Mouse (Mus musculus) kidney, postnatal 0 days (tissue): ENCODE measurements around the gene Dcaf15. TPM values are rescaled to one million over a fixed set of nuclear protein-coding genes. Genes with fewer than 3 reads are reported as not detected.

Source experiments
- ATAC-seq: fragments of 200-750 bp; cut with Nextera tagmentation; replicated peaks from 2 replicates; pipeline ENCODE4 v1.8.0; 2017; ENCODE audit warnings: low read depth, moderate number of reproducible peaks, moderate TSS enrichment, moderate library complexity; ENCODE audit not compliant: low FRiP score
- DNase-seq: peaks from one replicate; pipeline ENCODE4 v3.0.0-alpha.2; 2016; ENCODE audit warnings: low spot score
- H3K27ac ChIP-seq: fragments of 300-500 bp; sonication (generic); 2 replicates; pipeline ENCODE4 v1.5.1; 2014; ENCODE audit warnings: mild to moderate bottlenecking
- H3K27me3 ChIP-seq: fragments of 300-500 bp; sonication (generic); 2 replicates; pipeline ENCODE4 v1.6.1; 2014; ENCODE audit warnings: low read length, mixed read lengths; ENCODE audit not compliant: insufficient read depth
- H3K36me3 ChIP-seq: fragments of 300-500 bp; sonication (generic); 2 replicates; pipeline ENCODE4 v1.6.1; 2014; ENCODE audit warnings: low read length, mixed read lengths; ENCODE audit not compliant: insufficient read depth
- H3K4me1 ChIP-seq: fragments of 300-500 bp; sonication (generic); replicated peaks from 2 replicates; pipeline ENCODE4 v1.6.1; 2014; ENCODE audit warnings: antibody characterized with exemption, low read length, mixed read lengths; ENCODE audit not compliant: insufficient read depth
- H3K4me2 ChIP-seq: fragments of 300-500 bp; sonication (generic); 2 replicates; pipeline ENCODE4 v1.6.1; 2014; ENCODE audit warnings: mild to moderate bottlenecking, low read length, moderate library complexity, mixed read lengths
- H3K4me3 ChIP-seq: fragments of 300-500 bp; sonication (generic); replicated peaks from 2 replicates; pipeline ENCODE4 v1.5.1; 2014; ENCODE audit warnings: low read depth, low read length
- H3K9ac ChIP-seq: fragments of 300-500 bp; sonication (generic); 2 replicates; pipeline ENCODE4 v1.6.1; 2014; ENCODE audit warnings: low read depth, low read length
- H3K9me3 ChIP-seq: fragments of 300-500 bp; sonication (generic); replicated peaks from 2 replicates; pipeline ENCODE4 v1.6.1; 2016; ENCODE audit warnings: low read length, inconsistent platforms, mixed read lengths
- CTCF ChIP-seq: IDR thresholded peaks from 2 replicates; pipeline ENCODE4 v1.5.1; 2016; ENCODE audit warnings: antibody characterized with exemption, low read depth, mild to moderate bottlenecking, moderate library complexity
- WGBS: fragments of 180-500 bp; shearing (Covaris S2); extraction: QIAGEN DNeasy Blood & Tissue Kit; methylation state at CpG from one replicate; pipeline ENCODE4 v1.1.7; 2014; 5-methylcytosine and 5-hydroxymethylcytosine counted together
- microRNA counts: library from miRNA; unstranded; fragments of <30 nt; microRNA quantifications from one replicate; lab custom pipeline; 2015
- microRNA-seq: library from miRNA; unstranded; fragments of <30 nt; microRNA quantifications from one replicate; pipeline ENCODE4, GENCODE M21; 2016
- polyA plus RNA-seq: library from polyadenylated mRNA; unstranded; fragments of >200 nt; fragmentation: Nextera tagmentation; extraction: Ambion mirVana; gene quantifications from 2 replicates; pipeline ENCODE4 v1.2.1, GENCODE M21; 2015

Gene Dcaf15
- polyA plus RNA-seq, 1 experiment from 2014 or later: 7.5 TPM

DNA sequence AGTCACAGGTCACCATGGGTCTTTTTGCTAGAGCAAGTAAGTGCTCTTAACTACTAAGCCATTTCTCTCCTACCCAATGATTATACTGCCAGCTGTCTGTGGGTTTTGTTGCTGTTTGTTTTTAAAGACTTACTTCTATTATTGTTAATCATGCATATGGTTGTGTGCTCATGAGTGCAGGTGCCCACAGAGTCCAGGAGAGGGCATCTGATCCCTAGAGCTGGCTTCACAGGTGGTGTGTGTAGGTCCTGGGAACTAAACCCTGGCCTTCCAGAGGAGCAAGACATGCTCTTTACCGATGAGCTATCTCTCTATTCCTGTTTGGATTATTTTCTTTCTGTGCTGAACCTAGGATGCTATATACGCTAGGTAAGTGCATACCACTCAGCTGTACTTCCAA is 45.3 kb downstream of the Dcaf15 start:
- DNase-seq: no peak
- no peaks in the 10 kb centered on the region for H3K36me3 ChIP-seq
- no peak overlapping the region for H3K27ac ChIP-seq
- no peak for ATAC-seq
- no peak for TF ChIP-seq CTCF
- H3K4me3 ChIP-seq: no peak overlapping the region
- no peaks in the 10 kb centered on the region for H3K27me3 ChIP-seq
- H3K4me2 ChIP-seq: no peak overlapping the region
- H3K4me1 ChIP-seq: no peaks in the 10 kb centered on the region
- 88% methylated on average over 2 of the region's 2 CpGs for WGBS
- no peak overlapping the region for H3K9ac ChIP-seq
- no peaks in the 10 kb centered on the region for H3K9me3 ChIP-seq

DNA sequence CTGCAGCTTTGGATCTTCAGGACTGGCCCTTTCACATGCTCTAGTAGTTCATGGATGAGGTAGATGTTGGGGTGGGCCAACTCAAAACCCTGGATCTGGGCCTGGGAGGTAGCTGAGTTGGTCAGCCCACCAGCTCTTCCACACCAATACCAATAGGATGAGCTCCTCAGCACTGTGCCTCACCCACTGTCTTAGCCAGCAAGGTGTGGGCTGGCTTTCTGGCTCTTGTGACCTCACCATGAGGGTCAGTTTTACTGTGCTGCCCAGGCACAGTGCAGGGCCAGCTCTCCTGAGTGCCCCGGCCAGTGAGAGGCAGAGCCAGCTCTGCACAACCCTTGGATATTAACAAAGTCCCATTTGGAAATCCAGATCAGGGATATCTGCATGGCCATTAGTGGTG is 46.7 kb downstream of the Dcaf15 start:
- 93% methylated on average over 1 of the region's 1 CpGs for WGBS
- no peak for TF ChIP-seq CTCF
- no peak for ATAC-seq

DNA sequence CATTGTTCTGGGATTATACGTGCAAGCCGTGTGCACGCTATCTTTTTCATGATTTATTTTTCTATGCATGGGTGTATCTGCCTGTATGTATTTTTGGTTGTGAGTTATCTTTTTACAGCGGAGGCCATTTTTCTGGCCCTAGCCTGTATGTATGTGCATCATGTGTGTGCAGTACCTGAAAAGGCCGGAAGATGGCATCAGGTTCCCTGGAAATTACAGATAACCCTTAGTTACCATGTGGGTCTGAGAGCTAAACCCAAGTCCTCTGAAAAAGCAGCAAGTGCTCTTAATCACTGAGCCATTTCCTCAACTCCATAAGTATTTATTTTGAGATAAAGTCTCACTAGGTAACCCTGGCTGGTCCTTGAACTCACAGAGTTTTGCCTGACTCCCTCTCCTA is 51.3 kb downstream of the Dcaf15 start:
- Histone ChIP-seq H3K4me1 (no peaks in the 10 kb centered on the region), H3K27ac (no peak overlapping the region), H3K4me3 (no peak overlapping the region), H3K4me2 (no peak overlapping the region), H3K27me3 (no peaks in the 10 kb centered on the region), H3K9me3 (no peaks in the 10 kb centered on the region), H3K36me3 (no peaks in the 10 kb centered on the region), H3K9ac (no peak overlapping the region)
- TF ChIP-seq CTCF: no peak
- ATAC-seq: no peak
- 94% methylated on average over 5 of the region's 5 CpGs for WGBS
- DNase-seq: no peak

More for the DNA sequence above, 46.7 kb downstream of the Dcaf15 start:
- no peaks in the 10 kb centered on the region for H3K4me1 ChIP-seq
- no peaks in the 10 kb centered on the region for H3K9me3 ChIP-seq
- no peaks in the 10 kb centered on the region for H3K36me3 ChIP-seq
- no peak overlapping the region for H3K4me3 ChIP-seq
- no peak overlapping the region for H3K27ac ChIP-seq
- no peak for DNase-seq
- H3K27me3 ChIP-seq: no peaks in the 10 kb centered on the region
- H3K9ac ChIP-seq: no peak overlapping the region
- no peak overlapping the region for H3K4me2 ChIP-seq

DNA sequence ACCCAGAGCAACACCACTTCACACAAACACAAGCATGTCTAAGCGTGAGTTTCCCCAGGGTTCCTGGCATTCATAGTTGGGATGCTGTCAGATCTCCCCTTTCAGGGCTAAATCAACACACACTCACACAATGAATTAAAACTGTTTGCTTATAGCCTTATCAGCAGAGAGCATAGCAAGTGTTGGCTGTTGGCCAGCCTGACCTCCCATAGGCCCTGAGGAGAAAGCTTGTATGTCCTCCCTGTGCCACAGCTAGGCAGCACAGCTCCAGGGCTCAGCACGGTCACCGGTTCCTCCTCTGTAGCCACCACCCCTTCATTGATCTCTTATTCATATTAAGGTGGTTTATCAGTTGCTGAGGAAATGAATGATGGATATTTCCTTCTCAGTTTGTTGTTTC is 51.8 kb downstream of the Dcaf15 start:
- H3K9me3 ChIP-seq: no peaks in the 10 kb centered on the region
- no peak overlapping the region for H3K4me2 ChIP-seq
- H3K36me3 ChIP-seq: no peaks in the 10 kb centered on the region
- TF ChIP-seq CTCF: no peak
- ATAC-seq (no peak), DNase-seq (no peak)
- H3K4me1 ChIP-seq: no peaks in the 10 kb centered on the region
- no peak overlapping the region for H3K9ac ChIP-seq
- H3K27ac ChIP-seq: no peak overlapping the region
- H3K27me3 ChIP-seq: no peaks in the 10 kb centered on the region
- WGBS: 39% methylated on average over 3 of the region's 3 CpGs
- H3K4me3 ChIP-seq: no peak overlapping the region

DNA sequence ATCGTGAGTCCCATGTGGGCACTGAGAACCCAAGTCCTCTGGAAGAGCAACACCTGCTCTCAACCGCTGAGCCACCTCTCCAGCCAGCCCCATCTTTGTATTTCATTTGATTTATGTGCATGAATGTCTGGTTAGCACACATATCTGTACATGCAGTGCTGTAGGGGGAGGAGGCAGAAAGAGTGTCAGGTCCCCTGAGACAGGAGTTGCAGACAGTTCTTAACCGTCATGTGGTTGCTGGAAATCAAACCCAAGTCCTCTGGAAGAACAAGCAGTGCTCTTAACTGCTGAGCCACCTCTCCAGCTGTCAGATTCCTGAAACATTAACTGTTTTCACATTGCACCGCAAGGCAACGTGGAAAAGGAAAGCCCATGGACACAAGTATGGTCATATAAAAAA is 56.4 kb downstream of the Dcaf15 start:
- H3K9ac ChIP-seq: no peak overlapping the region
- no peaks in the 10 kb centered on the region for H3K36me3 ChIP-seq
- ATAC-seq (no peak), DNase-seq (no peak)
- no peak overlapping the region for H3K4me3 ChIP-seq
- no peaks in the 10 kb centered on the region for H3K9me3 ChIP-seq
- WGBS: 46% methylated on average over 5 of the region's 5 CpGs
- H3K27me3 ChIP-seq: peaks cover 15% of the 10 kb centered on the region
- no peak for TF ChIP-seq CTCF
- H3K4me2 ChIP-seq: no peak overlapping the region
- H3K4me1 ChIP-seq: no peaks in the 10 kb centered on the region
- H3K27ac ChIP-seq: no peak overlapping the region

MicroRNA genes within 50 kb of the gene (microRNA counts, 519-probe panel; counts per million panel counts)
- microRNA mmu-miR-709 (lab: Ali Mortazavi, UCI): 330 counts per million, percentile 68 among the panel's probes with 10 or more counts

Small RNA genes lying within 50 kb of the gene (microRNA-seq; reads per million reads assigned to microRNA genes)
- gene Mir709: not detected

Other genes starting within 250 kb of the Dcaf15 start
- gene Adgrl1, start 204.7 kb downstream of the Dcaf15 start, polyA plus RNA-seq: 11.5 and 14.4 TPM in 2 replicates
- 0.46 and 0.47 TPM in 2 replicates for gene Gm10644, start 149.6 kb downstream of the Dcaf15 start, polyA plus RNA-seq
- gene Asf1b, start 149.3 kb downstream of the Dcaf15 start, polyA plus RNA-seq: 23.0 and 27.8 TPM in 2 replicates
- gene Prkaca, start 131.8 kb downstream of the Dcaf15 start, polyA plus RNA-seq: 104 and 109 TPM in 2 replicates
- 6.7 and 7.2 TPM in 2 replicates for gene Samd1, start 107.1 kb downstream of the Dcaf15 start, polyA plus RNA-seq
- gene 1700067K01Rik, start 103.3 kb downstream of the Dcaf15 start, polyA plus RNA-seq: 1.1 and 1.7 TPM in 2 replicates
- gene 2210011C24Rik, start 92.6 kb downstream of the Dcaf15 start, polyA plus RNA-seq: 15.8 and 21.0 TPM in 2 replicates
- 12.7 and 15.7 TPM in 2 replicates for gene Palm3, start 83.3 kb downstream of the Dcaf15 start, polyA plus RNA-seq
- gene Il27ra, start 62.2 kb downstream of the Dcaf15 start, polyA plus RNA-seq: 1.2 and 1.3 TPM in 2 replicates
- gene Rln3, start 59.8 kb downstream of the Dcaf15 start, polyA plus RNA-seq: not detected in 2 replicates
- gene Gm10643, start 39.6 kb downstream of the Dcaf15 start, polyA plus RNA-seq: 1.8 TPM in 2 replicates
- 6.7 and 7.4 TPM in 2 replicates for gene Rfx1, start 37.9 kb downstream of the Dcaf15 start, polyA plus RNA-seq
- 0.05 and 0.14 TPM in 2 replicates for gene Podnl1, start 21.2 kb upstream of the Dcaf15 start, polyA plus RNA-seq
- gene Cc2d1a, start 43.2 kb upstream of the Dcaf15 start, polyA plus RNA-seq: 17.2 and 19.1 TPM in 2 replicates
- gene 4930432K21Rik, start 43.3 kb upstream of the Dcaf15 start, polyA plus RNA-seq: 1.3 and 1.6 TPM in 2 replicates
- 8.6 and 9.6 TPM in 2 replicates for gene Nanos3, start 80.4 kb upstream of the Dcaf15 start, polyA plus RNA-seq
- 10.5 and 11.0 TPM in 2 replicates for gene Zswim4, start 132.3 kb upstream of the Dcaf15 start, polyA plus RNA-seq
- gene D8Ertd738e, start 145.0 kb upstream of the Dcaf15 start, polyA plus RNA-seq: 373 and 388 TPM in 2 replicates
- 80.4 and 81.6 TPM in 2 replicates for gene Mri1, start 152.6 kb upstream of the Dcaf15 start, polyA plus RNA-seq
- 17.4 and 20.2 TPM in 2 replicates for gene Ccdc130, start 165.6 kb upstream of the Dcaf15 start, polyA plus RNA-seq